Mouse (Mus musculus): ENCODE measurements around the gene Clca4b. TPM values are rescaled to one million over a fixed set of nuclear protein-coding genes. Genes with fewer than 3 reads are reported as not detected.
"Not testable (repeated sequence)": the region's sequence is repeated elsewhere in the genome, so short reads cannot be mapped to it uniquely, and the experiment has no call there.

Clca4b gene
- polyA plus RNA-seq, 1 experiment from 2014 or later = not detected

GRCm38 (mm10) chr3:144897042-144897678 is 35.2 kb downstream of the Clca4b start:
- H3K4me1 ChIP-seq = no peaks in the 10 kb centered on the region
- WGBS = 87% methylated on average over 2 of the region's 2 CpGs
- H3K9me3 ChIP-seq (replicated peaks) = no peaks in the 10 kb centered on the region
- H3K27ac ChIP-seq (replicated peaks) = no peak overlapping the region
- H3K4me3 ChIP-seq = no peak overlapping the region
- no peak for DNase-seq (ENCODE audit: low spot score)
- H3K36me3 ChIP-seq = no peaks in the 10 kb centered on the region
- no peaks in the 10 kb centered on the region for H3K27me3 ChIP-seq (ENCODE audit: low read depth, poor library complexity, severe bottlenecking)

- Histone ChIP-seq H3K4me1 (no peaks in the 10 kb centered on the region), H3K9me3 (replicated peaks) (no peaks in the 10 kb centered on the region), H3K27me3 (ENCODE audit: low read depth, poor library complexity, severe bottlenecking) (no peaks in the 10 kb centered on the region), H3K27ac (replicated peaks) (no peak overlapping the region), H3K36me3 (no peaks in the 10 kb centered on the region), H3K4me3 (no peak overlapping the region)
- no peak for DNase-seq (ENCODE audit: low spot score)
- 64% methylated on average over 2 of the region's 2 CpGs for WGBS
These were observed 42.0 kb downstream of the Clca4b start for GRCm38 (mm10) chr3:144890246-144890758.

- no peak for DNase-seq (ENCODE audit: low spot score)
- H3K36me3 ChIP-seq = no peaks in the 10 kb centered on the region
- no peaks in the 10 kb centered on the region for H3K4me1 ChIP-seq
- H3K4me3 ChIP-seq = no peak overlapping the region
- no peaks in the 10 kb centered on the region for H3K27me3 ChIP-seq (ENCODE audit: low read depth, poor library complexity, severe bottlenecking)
- no peak overlapping the region for H3K27ac ChIP-seq (replicated peaks)
- no peaks in the 10 kb centered on the region for H3K9me3 ChIP-seq (replicated peaks)
These were observed 45.4 kb downstream of the Clca4b start for GRCm38 (mm10) chr3:144886957-144887356.

GRCm38 (mm10) chr3:144872012-144872411 is 60.3 kb downstream of the Clca4b start:
- WGBS = 46% methylated on average over 4 of the region's 4 CpGs
- H3K4me1 ChIP-seq; H3K4me3 ChIP-seq; H3K36me3 ChIP-seq; H3K27me3 ChIP-seq (ENCODE audit: low read depth, poor library complexity, severe bottlenecking); H3K9me3 ChIP-seq (replicated peaks); H3K27ac ChIP-seq (replicated peaks); DNase-seq (ENCODE audit: low spot score): not testable (repeated sequence)

Other genes starting within 250 kb of the Clca4b start
- 65.2 and 71.0 TPM in 2 replicates for gene Sh3glb1, start 212.2 kb downstream of the Clca4b start, polyA plus RNA-seq (2016; fragmentation: Nextera tagmentation; extraction: Ambion mirVana)
- not detected in 2 replicates for gene Clca3a1, start 171.6 kb downstream of the Clca4b start, polyA plus RNA-seq (2016; fragmentation: Nextera tagmentation; extraction: Ambion mirVana)
- not detected in 2 replicates for gene Clca3a2, start 113.0 kb downstream of the Clca4b start, polyA plus RNA-seq (2016; fragmentation: Nextera tagmentation; extraction: Ambion mirVana)
- not detected in 2 replicates for gene Clca3b, start 83.2 kb downstream of the Clca4b start, polyA plus RNA-seq (2016; fragmentation: Nextera tagmentation; extraction: Ambion mirVana)
- not detected in 2 replicates for gene Clca4a, start 42.5 kb upstream of the Clca4b start, polyA plus RNA-seq (2016; fragmentation: Nextera tagmentation; extraction: Ambion mirVana)
- gene Clca1, start 100.2 kb upstream of the Clca4b start, polyA plus RNA-seq (2016; fragmentation: Nextera tagmentation; extraction: Ambion mirVana) = not detected in 2 replicates
- gene Clca2, start 166.9 kb upstream of the Clca4b start, polyA plus RNA-seq (2016; fragmentation: Nextera tagmentation; extraction: Ambion mirVana) = 0.11 and 0.16 TPM in 2 replicates
- 21.6 and 23.4 TPM in 2 replicates for gene Odf2l, start 186.1 kb upstream of the Clca4b start, polyA plus RNA-seq (2016; fragmentation: Nextera tagmentation; extraction: Ambion mirVana)